Mouse (Mus musculus) bone marrow, adult 2 months (tissue): ENCODE data around the gene Gpr61. TPM values are rescaled to one million over a fixed set of nuclear protein-coding genes. Genes with fewer than 3 reads are reported as not detected.

Experiments used
- H3K27ac ChIP-seq: fragments of 200-500 bp; 2 replicates; pipeline ENCODE4 v1.5.1; 2012; ENCODE audit warnings: low read depth, mild to moderate bottlenecking, control low read depth, inconsistent platforms, low read length; ENCODE audit not compliant: control insufficient read depth, poor library complexity, insufficient read depth
- H3K4me1 ChIP-seq: fragments of 200-500 bp; 2 replicates; pipeline ENCODE4 v1.6.1; 2011; ENCODE audit warnings: low read length; ENCODE audit not compliant: control insufficient read depth, insufficient read depth
- H3K4me3 ChIP-seq: fragments of 200-500 bp; replicated peaks from 2 replicates; pipeline ENCODE3; 2011; ENCODE audit warnings: mild to moderate bottlenecking, low read depth, low read length, control low read depth; ENCODE audit not compliant: control insufficient read depth
- CTCF ChIP-seq: fragments of 200-500 bp; IDR thresholded peaks from 2 replicates; pipeline ENCODE4 v1.5.1; 2011; ENCODE audit warnings: low read length, control low read depth; ENCODE audit not compliant: control insufficient read depth, insufficient read depth
- POLR2A ChIP-seq: fragments of 200-500 bp; IDR thresholded peaks from 2 replicates; pipeline ENCODE4 v1.6.1; 2011; ENCODE audit warnings: low read depth, mild to moderate bottlenecking, control low read depth, low read length, borderline replicate concordance; ENCODE audit not compliant: control insufficient read depth
- WGBS: fragments of 180-500 bp; shearing (Covaris S2); methylation state at CpG from one replicate; pipeline ENCODE4 v1.1.7; 2018; 5-methylcytosine and 5-hydroxymethylcytosine counted together
- polyA plus RNA-seq: library from polyadenylated mRNA; stranded (reverse); fragments of >200 nt; gene quantifications from 2 replicates; pipeline ENCODE4 v1.2.4, GENCODE M21; 2011; ENCODE audit warnings: low replicate concordance; ENCODE audit not compliant: missing spikeins, insufficient read depth, insufficient read length

Gene Gpr61
- polyA plus RNA-seq, 1 experiment: not detected

- Histone ChIP-seq H3K4me1 (no peaks in the 10 kb centered on the region; the same call in 1 of the 2 replicates), H3K4me3 (no peak overlapping the region), H3K27ac (no peak overlapping the region)
- WGBS: 92% methylated on average over 5 of the region's 5 CpGs
- TF ChIP-seq POLR2A (no peak), CTCF (no peak)
Measured at GRCm38 (mm10) chr3:108111320-108111719, 43.4 kb downstream of the Gpr61 start.

GRCm38 (mm10) chr3:108105281-108105680 is 49.4 kb downstream of the Gpr61 start:
- Histone ChIP-seq H3K27ac (no peak overlapping the region), H3K4me3 (no peak overlapping the region), H3K4me1 (no peaks in the 10 kb centered on the region; the same call in 1 of the 2 replicates)
- 68% methylated on average over 3 of the region's 3 CpGs for WGBS
- no peak for TF ChIP-seq CTCF
- no peak for TF ChIP-seq POLR2A

- no peak overlapping the region for H3K27ac ChIP-seq
- TF ChIP-seq CTCF (no peak), POLR2A (no peak)
- peaks cover 1% of the 10 kb centered on the region; the same call in 1 of the 2 replicates for H3K4me1 ChIP-seq
- 86% methylated on average over 6 of the region's 6 CpGs for WGBS
- no peak overlapping the region for H3K4me3 ChIP-seq
Measured at GRCm38 (mm10) chr3:108102075-108102474, 52.6 kb downstream of the Gpr61 start.

- WGBS: 56% methylated on average over 3 of the region's 3 CpGs
Measured at GRCm38 (mm10) chr3:108101594-108101993, 53.1 kb downstream of the Gpr61 start.

More at GRCm38 (mm10) chr3:108101594-108101993, 53.1 kb downstream of the Gpr61 start:
- H3K27ac ChIP-seq: no peak overlapping the region
- TF ChIP-seq CTCF (no peak), POLR2A (no peak)
- H3K4me3 ChIP-seq: no peak overlapping the region
- H3K4me1 ChIP-seq: peaks cover 1% of the 10 kb centered on the region; the same call in 1 of the 2 replicates

Other genes starting within 250 kb of the Gpr61 start
- gene Gstm7, start 223.1 kb downstream of the Gpr61 start, polyA plus RNA-seq: not detected in 2 replicates
- 1.8 TPM in 1 of 2 replicates, not detected in the other for gene Gstm6, start 211.1 kb downstream of the Gpr61 start, polyA plus RNA-seq
- not detected in 2 replicates for gene Gstm3, start 185.6 kb downstream of the Gpr61 start, polyA plus RNA-seq
- gene Gstm2, start 168.4 kb downstream of the Gpr61 start, polyA plus RNA-seq: 8.7 and 10.5 TPM in 2 replicates
- 63.6 and 69.5 TPM in 2 replicates for gene Gstm1, start 136.9 kb downstream of the Gpr61 start, polyA plus RNA-seq
- 4.8 and 8.3 TPM in 2 replicates for gene Gstm4, start 110.0 kb downstream of the Gpr61 start, polyA plus RNA-seq
- 15.3 and 47.2 TPM in 2 replicates for gene Ampd2, start 68.2 kb downstream of the Gpr61 start, polyA plus RNA-seq
- gene Gnat2, start 62.1 kb downstream of the Gpr61 start, polyA plus RNA-seq: 1.0 TPM in 1 of 2 replicates, not detected in the other
- gene Gnai3, start 8.7 kb downstream of the Gpr61 start, polyA plus RNA-seq: 11.7 and 27.5 TPM in 2 replicates
- gene Amigo1, start 31.5 kb upstream of the Gpr61 start, polyA plus RNA-seq: 0.75 and 1.9 TPM in 2 replicates
- gene Cyb561d1, start 46.3 kb upstream of the Gpr61 start, polyA plus RNA-seq: 3.8 and 12.1 TPM in 2 replicates
- 3.4 and 10.1 TPM in 2 replicates for gene Atxn7l2, start 56.1 kb upstream of the Gpr61 start, polyA plus RNA-seq
- 0.37 TPM in 1 of 2 replicates, not detected in the other for gene Sypl2, start 71.8 kb upstream of the Gpr61 start, polyA plus RNA-seq
- gene Psma5, start 102.0 kb upstream of the Gpr61 start, polyA plus RNA-seq: 37.3 and 60.9 TPM in 2 replicates
- gene Sort1, start 129.2 kb upstream of the Gpr61 start, polyA plus RNA-seq: 8.2 and 15.6 TPM in 2 replicates
- not detected in 2 replicates for gene Mybphl, start 210.0 kb upstream of the Gpr61 start, polyA plus RNA-seq
- 15.9 and 43.2 TPM in 2 replicates for gene Psrc1, start 229.0 kb upstream of the Gpr61 start, polyA plus RNA-seq